ENCODE assay signal across 13 mouse cellular contexts in genomic region chr3:115104802-115105493, GRCm38 (mm10).
DNase-seq lines count a peak whose midpoint lies in the region; ATAC-seq and TF ChIP-seq lines count a peak whose summit lies in the region.
"Had no signal": no experiment of that assay in that cellular context is flagged by ENCODE, and none has a peak within 500 bp of the region (broad histone marks: within the 10 kb centered on the region; RNA-seq: fewer than 3 reads in every experiment).

No protein-coding gene starts in this region.

- WGBS in embryonic facial prominence, embryonic 11.5 days, result 42% methylated on average over 8 of the region's 8 CpGs
- WGBS in embryonic facial prominence, embryonic 10.5 days, result 41% methylated on average over 8 of the region's 8 CpGs
- 39% methylated on average over 8 of the region's 8 CpGs for WGBS in lung, embryonic 14.5 days
- WGBS in forebrain, embryonic 14.5 days, result 36% methylated on average over 8 of the region's 8 CpGs
- WGBS in neural tube, embryonic 14.5 days, result 31% methylated on average over 8 of the region's 8 CpGs
- 61% methylated on average over 8 of the region's 8 CpGs for WGBS in thymus, adult 2 months

- no peaks in the 10 kb centered on the region for H3K4me1 ChIP-seq in embryonic facial prominence, embryonic 11.5 days (ENCODE audit: control insufficient read depth, insufficient read depth, low read length)
- no peaks in the 10 kb centered on the region for H3K4me1 ChIP-seq in embryonic facial prominence, embryonic 10.5 days
- H3K4me1 ChIP-seq in lung, embryonic 14.5 days (ENCODE audit: insufficient read depth), result no peaks in the 10 kb centered on the region
- H3K4me1 ChIP-seq in forebrain, embryonic 14.5 days (ENCODE audit: control insufficient read depth, insufficient read depth, low read length), result no peaks in the 10 kb centered on the region
- no peaks in the 10 kb centered on the region for H3K4me1 ChIP-seq in neural tube, embryonic 14.5 days (ENCODE audit: control insufficient read depth, insufficient read depth, low read length)
- no peaks in the 10 kb centered on the region for H3K4me1 ChIP-seq in thymus, adult 2 months (replicated peaks; ENCODE audit: control insufficient read depth, insufficient read depth, low read length)

- H3K4me2 ChIP-seq in embryonic facial prominence, embryonic 11.5 days (ENCODE audit: low read depth, low read length), result no peak overlapping the region
- no peak overlapping the region for H3K4me2 ChIP-seq in lung, embryonic 14.5 days
- H3K4me2 ChIP-seq in forebrain, embryonic 14.5 days (ENCODE audit: low read length), result no peak overlapping the region
- H3K4me2 ChIP-seq in neural tube, embryonic 14.5 days (ENCODE audit: low read depth, low read length), result no peak overlapping the region

- H3K9ac ChIP-seq in embryonic facial prominence, embryonic 11.5 days (replicated peaks; ENCODE audit: low read length), result no peak overlapping the region
- H3K9ac ChIP-seq in lung, embryonic 14.5 days, result no peak overlapping the region
- no peak overlapping the region for H3K9ac ChIP-seq in forebrain, embryonic 14.5 days (ENCODE audit: low read length)
- H3K9ac ChIP-seq in neural tube, embryonic 14.5 days (replicated peaks; ENCODE audit: low read depth, low read length), result no peak overlapping the region
- H3K9ac ChIP-seq: liver, postnatal 0 days had no signal

- DNase-seq in embryonic facial prominence, embryonic 11.5 days (ENCODE audit: low spot score), result peak; percentile 49
- no peak for DNase-seq in embryonic facial prominence, embryonic 10.5 days (ENCODE audit: low spot score)
- peak; percentile 23 for DNase-seq in lung, embryonic 14.5 days
- no peak for DNase-seq in lung, postnatal 36 days
- DNase-seq in forebrain, embryonic 14.5 days (ENCODE audit: low spot score), result peak; percentile 55
- no peak for DNase-seq in lung, postnatal 14 days
- DNase-seq in thymus, adult 2 months, result no peak
- DNase-seq: gastrocnemius, postnatal 25 days; layer of hippocampus, postnatal 36 days; liver, postnatal 0 days had no signal

- no peak overlapping the region for H3K27ac ChIP-seq in embryonic facial prominence, embryonic 11.5 days (replicated peaks; ENCODE audit: low read depth, low read length)
- no peak overlapping the region for H3K27ac ChIP-seq in embryonic facial prominence, embryonic 10.5 days (replicated peaks)
- H3K27ac ChIP-seq in lung, embryonic 14.5 days (ENCODE audit: low read depth), result no peak overlapping the region
- H3K27ac ChIP-seq in forebrain, embryonic 14.5 days (ENCODE audit: low read depth, low read length), result no peak overlapping the region
- H3K27ac ChIP-seq in neural tube, embryonic 14.5 days (ENCODE audit: low read depth, low read length), result no peak overlapping the region
- no peak overlapping the region for H3K27ac ChIP-seq in thymus, adult 2 months (ENCODE audit: control insufficient read depth, insufficient read depth, low read length)

- no peaks in the 10 kb centered on the region for H3K9me3 ChIP-seq in embryonic facial prominence, embryonic 11.5 days (replicated peaks; ENCODE audit: control insufficient read depth, low read length)
- no peaks in the 10 kb centered on the region for H3K9me3 ChIP-seq in embryonic facial prominence, embryonic 10.5 days
- H3K9me3 ChIP-seq in lung, embryonic 14.5 days (ENCODE audit: low read depth, low read length), result no peaks in the 10 kb centered on the region
- no peaks in the 10 kb centered on the region for H3K9me3 ChIP-seq in forebrain, embryonic 14.5 days (replicated peaks; ENCODE audit: control insufficient read depth, low read length)
- H3K9me3 ChIP-seq in neural tube, embryonic 14.5 days (ENCODE audit: control insufficient read depth, low read length), result no peaks in the 10 kb centered on the region

- TF ChIP-seq POLR2A in thymus, adult 2 months (IDR thresholded peaks at IDR 0.05; ENCODE audit: control insufficient read depth, extremely low read depth, insufficient read depth, low read length, poor library complexity), result no peak

- H3K36me3 ChIP-seq in embryonic facial prominence, embryonic 11.5 days (replicated peaks; ENCODE audit: control insufficient read depth, insufficient read depth, low read depth, low read length), result no peaks in the 10 kb centered on the region
- no peaks in the 10 kb centered on the region for H3K36me3 ChIP-seq in embryonic facial prominence, embryonic 10.5 days (replicated peaks)
- no peaks in the 10 kb centered on the region for H3K36me3 ChIP-seq in lung, embryonic 14.5 days (ENCODE audit: insufficient read depth)
- H3K36me3 ChIP-seq in forebrain, embryonic 14.5 days (ENCODE audit: control insufficient read depth, insufficient read depth, low read length), result no peaks in the 10 kb centered on the region
- no peaks in the 10 kb centered on the region for H3K36me3 ChIP-seq in neural tube, embryonic 14.5 days (ENCODE audit: control insufficient read depth, insufficient read depth, low read length)
- H3K36me3 ChIP-seq in thymus, adult 2 months (ENCODE audit: control insufficient read depth, insufficient read depth, low read length), result no peaks in the 10 kb centered on the region

- H3K27me3 ChIP-seq in embryonic facial prominence, embryonic 11.5 days (ENCODE audit: control insufficient read depth, insufficient read depth, low read length), result no peaks in the 10 kb centered on the region
- H3K27me3 ChIP-seq in embryonic facial prominence, embryonic 10.5 days (replicated peaks; ENCODE audit: low read depth, poor library complexity, severe bottlenecking), result no peaks in the 10 kb centered on the region
- H3K27me3 ChIP-seq in lung, embryonic 14.5 days (ENCODE audit: insufficient read depth, low read length), result no peaks in the 10 kb centered on the region
- H3K27me3 ChIP-seq in forebrain, embryonic 14.5 days (replicated peaks; ENCODE audit: control insufficient read depth, insufficient read depth, low read length), result no peaks in the 10 kb centered on the region
- H3K27me3 ChIP-seq in neural tube, embryonic 14.5 days (ENCODE audit: control insufficient read depth, insufficient read depth, low read length), result no peaks in the 10 kb centered on the region
- H3K27me3 ChIP-seq in thymus, adult 2 months (ENCODE audit: control insufficient read depth, insufficient read depth, low read length), result no peaks in the 10 kb centered on the region

- H3K4me3 ChIP-seq in embryonic facial prominence, embryonic 11.5 days (ENCODE audit: low read depth, low read length), result no peak overlapping the region
- no peak overlapping the region for H3K4me3 ChIP-seq in embryonic facial prominence, embryonic 10.5 days
- H3K4me3 ChIP-seq in lung, embryonic 14.5 days (ENCODE audit: low read depth, low read length), result no peak overlapping the region
- H3K4me3 ChIP-seq in forebrain, embryonic 14.5 days (ENCODE audit: low read depth, low read length), result no peak overlapping the region
- H3K4me3 ChIP-seq in neural tube, embryonic 14.5 days (ENCODE audit: low read depth, low read length), result no peak overlapping the region
- no peak overlapping the region for H3K4me3 ChIP-seq in thymus, adult 2 months (ENCODE audit: control insufficient read depth, insufficient read depth, low read length)

- TF ChIP-seq CTCF in lung, embryonic 14.5 days (IDR thresholded peaks at IDR 0.05; ENCODE audit: low read depth), result peak; percentile 23; the same call in 1 of the 2 replicates
- no peak for TF ChIP-seq CTCF in thymus, adult 2 months (IDR thresholded peaks at IDR 0.05; ENCODE audit: borderline replicate concordance, control insufficient read depth, extremely low read depth, insufficient read depth, low read length, poor library complexity)

- 0 out of 2 replicates have a peak, but pooled peaks have one; percentile 52 for ATAC-seq in embryonic facial prominence, embryonic 11.5 days (replicated peaks; ENCODE audit: insufficient number of reproducible peaks, low FRiP score, low TSS enrichment, low read depth)
- no peak for ATAC-seq in lung, embryonic 14.5 days (ENCODE audit: insufficient read depth)
- peak; percentile 61; the same call in 1 of the 2 replicates for ATAC-seq in forebrain, embryonic 14.5 days
- peak; percentile 51; the same call in 1 of the 2 replicates for ATAC-seq in neural tube, embryonic 14.5 days (ENCODE audit: low read depth)
- ATAC-seq: CD4-positive, CD25-positive, alpha-beta regulatory T cell, adult 4 months; inflammation-experienced regulatory T-cells, adult 6 months; liver, postnatal 0 days had no signal

Comparison
In these comparisons a context has a peak if more than half of its experiments do, and no peak if none do; other contexts are left out.
1. DNase-seq: peak in embryonic facial prominence, embryonic 11.5 days (single experiment), lung, embryonic 14.5 days (single experiment) and forebrain, embryonic 14.5 days (single experiment); none in embryonic facial prominence, embryonic 10.5 days (single experiment), lung, postnatal 36 days (single experiment), lung, postnatal 14 days (single experiment) and thymus, adult 2 months (single experiment).